Mouse (Mus musculus) limb, embryonic 12.5 days (tissue): ENCODE measurements around the gene Ifna15. TPM values are rescaled to one million over a fixed set of nuclear protein-coding genes. Genes with fewer than 3 reads are reported as not detected.
"Not testable (repeated sequence)": the region's sequence is repeated elsewhere in the genome, so short reads cannot be mapped to it uniquely, and the experiment has no call there.

Source experiments
- ATAC-seq: fragments of 200-750 bp; cut with Nextera tagmentation; 2 replicates; pipeline ENCODE4 v1.8.0; 2017; ENCODE audit warnings: low read depth, moderate TSS enrichment; ENCODE audit not compliant: insufficient number of reproducible peaks, insufficient read depth, low FRiP score, low TSS enrichment
- H3K27ac ChIP-seq: fragments of 300-500 bp; sonication (generic); 2 replicates; pipeline ENCODE4 v1.5.1; 2016; ENCODE audit warnings: mild to moderate bottlenecking, moderate library complexity
- H3K27me3 ChIP-seq: fragments of 300-500 bp; sonication (generic); 2 replicates; pipeline ENCODE4 v1.6.1; 2016; ENCODE audit warnings: mild to moderate bottlenecking, moderate library complexity
- H3K36me3 ChIP-seq: fragments of 300-500 bp; sonication (generic); 2 replicates; pipeline ENCODE4 v1.6.1; 2016; ENCODE audit warnings: mild to moderate bottlenecking, moderate library complexity
- H3K4me1 ChIP-seq: fragments of 300-500 bp; sonication (generic); replicated peaks from 2 replicates; pipeline ENCODE4 v1.6.1; 2016
- H3K4me2 ChIP-seq: fragments of 300-500 bp; sonication (generic); 2 replicates; pipeline ENCODE4 v1.6.1; 2016; ENCODE audit warnings: mild to moderate bottlenecking, moderate library complexity
- H3K4me3 ChIP-seq: fragments of 300-500 bp; sonication (generic); replicated peaks from 2 replicates; pipeline ENCODE4 v1.5.1; 2016; ENCODE audit warnings: mild to moderate bottlenecking
- H3K9ac ChIP-seq: fragments of 300-500 bp; sonication (generic); replicated peaks from 2 replicates; pipeline ENCODE4 v1.6.1; 2016; ENCODE audit warnings: mild to moderate bottlenecking, moderate library complexity
- H3K9me3 ChIP-seq: fragments of 300-500 bp; sonication (generic); 2 replicates; pipeline ENCODE4 v1.6.1; 2016; ENCODE audit warnings: mild to moderate bottlenecking, moderate library complexity
- WGBS: fragments of 180-500 bp; shearing (Covaris S2); methylation state at CpG from one replicate; pipeline ENCODE4 v1.1.7; 2016; 5-methylcytosine and 5-hydroxymethylcytosine counted together
- polyA plus RNA-seq: library from polyadenylated mRNA; unstranded; fragments of >200 nt; fragmentation: Nextera tagmentation; extraction: Ambion mirVana; gene quantifications from 2 replicates; pipeline ENCODE4 v1.2.1, GENCODE M21; 2016

The Ifna15 gene
- not detected in 2 replicates for polyA plus RNA-seq

DNA sequence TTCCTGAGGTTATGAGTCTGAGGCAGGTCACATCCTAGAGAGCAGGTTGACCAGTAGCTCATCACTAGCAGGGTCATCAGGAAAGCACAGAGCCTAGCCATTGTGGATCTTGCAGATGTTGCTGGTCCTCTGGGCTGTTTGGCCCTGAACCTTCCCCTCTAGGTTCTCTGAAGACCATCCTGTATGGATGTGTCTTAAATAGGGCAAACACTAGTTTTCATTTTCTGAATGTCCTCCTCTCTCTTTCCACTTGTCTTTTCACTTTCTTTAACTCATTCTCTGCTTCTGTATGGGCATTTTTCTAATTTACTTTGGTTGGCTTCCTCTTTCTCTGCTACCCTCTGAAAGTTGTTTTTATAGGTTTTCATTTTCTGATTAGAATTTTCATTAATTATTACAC, at the start of gene Ifna15:
Gene Ifna15 (minus strand): TSS at position 101 of the 400 bp plus-strand sequence.
- H3K4me3 ChIP-seq, H3K9me3 ChIP-seq, ATAC-seq, H3K4me2 ChIP-seq, H3K36me3 ChIP-seq, H3K27ac ChIP-seq, H3K9ac ChIP-seq, H3K27me3 ChIP-seq, H3K4me1 ChIP-seq: not testable (repeated sequence)

DNA sequence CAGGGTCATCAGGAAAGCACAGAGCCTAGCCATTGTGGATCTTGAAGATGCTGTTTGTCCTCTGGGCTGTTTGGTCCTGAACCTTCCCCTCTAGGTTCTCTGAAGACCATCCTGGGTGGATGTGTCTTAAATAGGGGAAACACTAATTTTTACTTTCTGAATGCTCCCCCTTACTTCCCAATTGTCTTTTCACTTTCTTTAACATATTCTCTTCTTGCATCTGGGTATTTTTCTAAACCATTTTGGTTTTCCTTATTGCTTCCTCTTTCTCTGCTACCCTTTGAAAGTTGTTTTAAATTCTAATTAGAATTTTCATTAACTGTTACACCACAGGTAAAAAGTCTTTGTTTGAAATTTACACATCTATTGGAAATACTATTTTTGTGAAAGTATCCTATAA, 45.2 kb upstream of the Ifna15 start, which contains the start of gene Ifna12:
Gene Ifna12 (minus strand): TSS at position 101 of the 400 bp plus-strand sequence.
- H3K36me3 ChIP-seq, result no peaks in the 10 kb centered on the region
- no peaks in the 10 kb centered on the region for H3K4me1 ChIP-seq
- no peak within 1 kb of the TSS for H3K4me3 ChIP-seq
- H3K9ac ChIP-seq, result no peak within 1 kb of the TSS
- H3K27ac ChIP-seq, result no peak within 1 kb of the TSS
- H3K4me2 ChIP-seq, result no peak within 1 kb of the TSS
- no peaks in the 10 kb centered on the region for H3K9me3 ChIP-seq
- ATAC-seq, result no peak
- H3K27me3 ChIP-seq, result no peaks in the 10 kb centered on the region

DNA sequence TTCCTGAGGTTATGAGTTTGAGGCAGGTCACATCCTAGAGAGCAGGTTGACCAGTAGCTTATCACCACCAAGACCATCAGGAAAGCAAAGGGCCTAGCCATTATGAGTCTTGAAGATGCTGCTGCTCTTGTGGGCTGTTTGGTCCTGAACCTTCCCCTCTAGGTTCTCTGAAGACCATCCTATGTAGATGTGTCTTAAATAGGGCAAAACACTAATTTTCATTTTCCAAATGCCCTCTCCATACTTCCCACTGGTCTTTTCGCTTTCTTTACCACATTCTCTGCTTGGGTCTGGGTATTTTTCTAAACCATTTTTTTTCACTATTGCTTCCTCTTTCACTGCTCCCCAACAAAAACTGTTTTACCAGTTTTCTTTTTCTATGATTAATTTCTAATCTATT, 34.2 kb upstream of the Ifna15 start, which contains the start of gene Ifna9:
Gene Ifna9 (minus strand): TSS at position 101 of the 400 bp plus-strand sequence.
- H3K4me2 ChIP-seq, result no peak within 1 kb of the TSS
- H3K9ac ChIP-seq, result no peak within 1 kb of the TSS
- H3K27me3 ChIP-seq, result no peaks in the 10 kb centered on the region
- no peak for ATAC-seq
- WGBS, result 90% methylated on average over 1 of the region's 1 CpGs
- H3K4me1 ChIP-seq, result no peaks in the 10 kb centered on the region
- H3K4me3 ChIP-seq, result no peak within 1 kb of the TSS
- H3K36me3 ChIP-seq, result no peaks in the 10 kb centered on the region
- no peaks in the 10 kb centered on the region for H3K9me3 ChIP-seq
- no peak within 1 kb of the TSS for H3K27ac ChIP-seq

DNA sequence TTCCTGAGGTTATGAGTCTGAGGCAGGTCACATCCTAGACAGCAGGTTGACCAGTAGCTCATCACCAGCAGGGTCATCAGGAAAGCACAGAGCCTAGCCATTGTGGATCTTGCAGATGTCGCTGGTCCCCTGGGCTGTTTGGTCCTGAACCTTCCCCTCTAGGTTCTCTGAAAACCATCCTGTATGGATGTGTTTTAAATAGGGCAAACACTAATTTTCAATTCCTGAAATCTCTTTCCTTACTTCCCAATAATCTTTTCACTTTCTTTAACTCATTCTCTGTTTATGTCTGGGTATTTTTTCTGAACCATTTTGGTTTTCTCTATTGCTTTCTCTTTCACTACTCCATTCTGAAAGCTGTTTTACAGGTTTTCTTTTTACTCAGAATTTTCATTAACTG, 13.7 kb upstream of the Ifna15 start, which contains the start of gene Ifna14:
Gene Ifna14 (minus strand): TSS at position 101 of the 400 bp plus-strand sequence.
- Histone ChIP-seq H3K27ac (no peak within 1 kb of the TSS), H3K9ac (no peak within 1 kb of the TSS), H3K4me3 (no peak within 1 kb of the TSS), H3K27me3 (no peaks in the 10 kb centered on the region), H3K4me1 (no peaks in the 10 kb centered on the region), H3K36me3 (no peaks in the 10 kb centered on the region), H3K9me3 (no peaks in the 10 kb centered on the region), H3K4me2 (no peak within 1 kb of the TSS)
- ATAC-seq, result no peak
- 63% methylated on average over 1 of the region's 1 CpGs for WGBS

DNA sequence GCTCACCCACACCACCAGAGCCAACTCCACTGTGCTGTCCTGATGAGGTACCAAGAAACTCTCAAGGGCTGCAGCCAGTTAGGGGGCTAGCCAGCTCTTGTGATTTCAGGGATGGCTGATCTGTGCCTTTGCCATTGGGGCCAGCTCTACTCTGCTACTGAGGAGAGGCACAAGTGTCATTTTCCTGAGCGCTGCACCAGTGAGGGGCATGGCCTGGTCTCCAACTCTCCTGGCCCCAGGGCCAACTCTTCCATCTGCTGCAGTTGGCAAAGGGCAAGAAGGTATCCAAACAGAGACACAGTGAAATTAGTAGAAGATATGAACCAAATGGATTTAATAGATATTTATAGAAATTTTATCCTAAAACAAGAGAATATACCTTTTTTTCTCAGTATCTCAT, 3.7 kb upstream of the Ifna15 start:
- no peak overlapping the region for H3K9ac ChIP-seq
- no peaks in the 10 kb centered on the region for H3K9me3 ChIP-seq
- H3K4me1 ChIP-seq, result no peaks in the 10 kb centered on the region
- no peak for ATAC-seq
- H3K27ac ChIP-seq, result no peak overlapping the region
- H3K4me2 ChIP-seq, result no peak overlapping the region
- no peak overlapping the region for H3K4me3 ChIP-seq
- no peaks in the 10 kb centered on the region for H3K36me3 ChIP-seq
- H3K27me3 ChIP-seq, result no peaks in the 10 kb centered on the region
- WGBS, result 95% methylated on average over 1 of the region's 1 CpGs

DNA sequence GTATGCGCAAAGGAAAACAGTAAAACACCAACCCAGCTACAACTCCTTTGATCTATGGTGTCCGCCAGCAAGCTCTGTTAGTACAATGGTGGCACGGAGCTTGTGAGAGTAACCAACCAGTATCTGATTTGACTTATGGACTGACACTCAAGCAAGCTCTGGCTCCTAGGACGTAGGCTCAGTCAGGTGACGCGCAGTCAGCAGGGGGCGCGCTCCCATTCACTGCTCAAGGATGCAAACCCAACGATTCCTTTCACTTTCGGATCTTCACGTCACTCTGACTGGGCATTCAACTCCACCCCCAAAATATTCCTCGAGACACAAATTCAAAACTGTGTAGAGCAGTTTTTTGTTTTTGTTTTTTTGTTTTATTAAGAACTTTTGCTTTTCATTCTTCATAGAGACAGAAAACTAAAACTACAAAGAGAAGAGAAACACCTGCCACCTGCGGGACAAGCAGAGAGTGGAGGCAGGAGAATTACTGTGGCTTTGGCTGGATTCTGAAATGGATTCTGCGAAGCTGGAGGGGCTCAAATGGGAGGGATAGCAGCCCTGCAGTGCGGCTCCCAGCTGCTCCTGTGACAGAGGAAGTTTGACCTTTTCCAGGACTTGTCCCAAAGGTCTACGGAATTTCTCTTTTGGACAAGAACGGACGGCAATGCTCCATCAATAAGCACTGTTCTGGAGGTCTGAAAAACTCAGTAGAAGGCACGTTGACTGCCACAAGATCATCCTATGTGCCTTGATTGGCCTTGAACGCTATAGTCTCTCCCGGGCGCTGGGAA, 7.7 kb downstream of the Ifna15 start:
- peak; percentile 73; the same call in 1 of the 2 replicates for ATAC-seq
- no peaks in the 10 kb centered on the region; the same call in 1 of the 2 replicates for H3K4me1 ChIP-seq
- no peak overlapping the region for H3K27ac ChIP-seq
- H3K4me3 ChIP-seq, result peak overlapping the region; percentile 24
- no peak overlapping the region for H3K9ac ChIP-seq
- no peaks in the 10 kb centered on the region for H3K36me3 ChIP-seq
- no peaks in the 10 kb centered on the region for H3K9me3 ChIP-seq
- 33% methylated on average over 22 of the region's 22 CpGs for WGBS
- peak overlapping the region; percentile 51 for H3K4me2 ChIP-seq
- no peaks in the 10 kb centered on the region for H3K27me3 ChIP-seq

DNA sequence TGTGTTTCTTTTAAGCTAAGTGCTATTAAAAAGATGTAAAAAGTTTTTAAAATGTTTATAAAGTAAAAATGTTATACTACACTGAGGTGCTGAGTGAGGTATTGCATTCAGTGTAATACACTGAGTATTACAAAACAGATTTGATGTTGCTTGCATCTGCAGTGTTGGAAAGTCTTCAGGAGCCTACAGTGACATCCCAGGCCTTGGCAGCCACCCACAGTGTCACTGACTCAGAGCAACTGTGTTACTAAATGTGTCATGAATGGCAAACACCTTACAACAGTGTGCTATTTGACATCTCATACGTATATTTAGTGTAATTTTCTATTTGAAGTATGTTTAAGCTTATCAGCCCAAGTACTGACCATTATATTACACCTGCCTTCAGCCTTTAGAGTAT, 10.1 kb downstream of the Ifna15 start:
- Histone ChIP-seq H3K4me2 (no peak overlapping the region), H3K4me1 (no peaks in the 10 kb centered on the region; the same call in 1 of the 2 replicates), H3K9me3 (no peaks in the 10 kb centered on the region), H3K27ac (no peak overlapping the region), H3K27me3 (no peaks in the 10 kb centered on the region), H3K9ac (no peak overlapping the region), H3K36me3 (no peaks in the 10 kb centered on the region), H3K4me3 (no peak overlapping the region)
- ATAC-seq, result no peak
- WGBS, result 81% methylated on average over 1 of the region's 1 CpGs

DNA sequence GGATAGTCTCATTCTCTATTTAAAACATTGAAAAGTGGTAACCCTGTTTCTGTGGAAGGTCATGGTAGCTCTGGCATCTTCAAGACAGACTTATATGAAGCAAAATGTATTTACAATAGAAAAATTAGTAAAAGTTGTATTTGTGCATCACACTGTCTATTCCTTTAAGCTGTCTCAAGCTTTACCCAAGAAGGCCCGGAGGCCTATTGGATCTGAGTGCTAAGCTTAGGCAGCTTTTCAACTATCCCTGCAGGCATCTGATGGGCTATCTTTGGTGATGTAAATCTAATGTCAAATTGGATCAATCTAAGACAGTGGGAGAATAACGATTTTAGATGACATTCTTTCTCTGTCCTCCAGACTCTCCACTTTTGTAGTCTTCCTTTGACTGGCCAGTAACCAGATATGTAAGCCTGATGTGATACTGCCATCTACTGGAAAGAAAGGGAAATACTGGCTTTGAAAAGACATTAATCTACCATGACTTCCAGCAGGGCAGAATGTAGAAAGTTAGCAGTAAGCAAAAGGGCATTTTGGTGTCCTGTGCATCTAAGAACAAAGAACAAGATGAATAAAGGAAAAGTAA, 14.3 kb downstream of the Ifna15 start:
- Histone ChIP-seq H3K27ac (no peak overlapping the region), H3K36me3 (no peaks in the 10 kb centered on the region), H3K4me2 (no peak overlapping the region), H3K4me1 (no peaks in the 10 kb centered on the region), H3K27me3 (no peaks in the 10 kb centered on the region), H3K4me3 (no peak overlapping the region), H3K9me3 (no peaks in the 10 kb centered on the region), H3K9ac (no peak overlapping the region)
- ATAC-seq, result peak; percentile 63; the same call in 1 of the 2 replicates
- WGBS, result 47% methylated on average over 2 of the region's 2 CpGs

DNA sequence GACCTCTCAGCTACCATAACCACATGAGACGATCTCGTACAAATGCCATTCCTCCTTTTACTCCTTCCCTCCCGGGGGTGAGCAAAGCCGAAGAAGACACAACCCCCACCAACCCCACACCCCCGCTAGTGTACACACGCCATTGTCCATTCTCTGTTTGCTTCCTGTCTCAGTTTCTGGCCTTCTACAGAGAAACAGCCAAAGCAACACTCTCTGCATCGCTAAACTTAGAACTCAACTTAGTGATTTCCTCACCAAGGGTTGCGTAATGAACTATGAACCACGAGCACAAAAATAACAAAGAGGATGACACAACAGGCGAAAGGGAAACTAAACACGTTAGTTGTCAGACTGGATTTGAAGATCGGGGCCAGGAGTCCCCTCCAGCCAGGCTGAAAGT, 20.7 kb downstream of the Ifna15 start:
- WGBS, result 85% methylated on average over 12 of the region's 12 CpGs
- H3K27ac ChIP-seq, result no peak overlapping the region
- no peaks in the 10 kb centered on the region for H3K27me3 ChIP-seq
- no peak overlapping the region for H3K9ac ChIP-seq
- no peak overlapping the region for H3K4me3 ChIP-seq
- H3K4me1 ChIP-seq, result no peaks in the 10 kb centered on the region
- H3K9me3 ChIP-seq, result no peaks in the 10 kb centered on the region
- H3K36me3 ChIP-seq, result no peaks in the 10 kb centered on the region
- H3K4me2 ChIP-seq, result no peak overlapping the region
- ATAC-seq, result no peak

DNA sequence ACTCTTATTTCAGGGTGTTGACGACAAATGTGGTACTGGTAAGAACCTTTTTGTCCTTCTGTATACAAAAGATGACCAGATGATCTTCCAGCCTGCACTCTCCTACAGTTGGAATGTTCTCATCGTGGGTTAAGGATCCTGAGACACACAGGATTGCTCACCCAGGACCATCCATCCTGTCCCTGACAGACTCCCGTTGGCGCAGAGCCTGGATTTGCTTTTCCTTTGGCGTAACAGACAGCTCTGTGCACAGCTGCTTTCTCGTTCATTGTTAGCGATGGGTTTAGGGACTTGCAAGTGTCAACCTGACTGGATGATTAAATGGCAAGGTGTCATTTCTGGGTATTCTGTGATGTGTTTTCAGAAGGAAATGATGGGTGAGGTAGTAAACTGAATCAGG, 21.4 kb downstream of the Ifna15 start:
- Histone ChIP-seq H3K27me3 (no peaks in the 10 kb centered on the region), H3K36me3 (no peaks in the 10 kb centered on the region), H3K4me1 (no peaks in the 10 kb centered on the region), H3K9ac (no peak overlapping the region), H3K4me2 (no peak overlapping the region), H3K4me3 (no peak overlapping the region), H3K9me3 (no peaks in the 10 kb centered on the region), H3K27ac (no peak overlapping the region)
- no peak for ATAC-seq
- 73% methylated on average over 7 of the region's 7 CpGs for WGBS

DNA sequence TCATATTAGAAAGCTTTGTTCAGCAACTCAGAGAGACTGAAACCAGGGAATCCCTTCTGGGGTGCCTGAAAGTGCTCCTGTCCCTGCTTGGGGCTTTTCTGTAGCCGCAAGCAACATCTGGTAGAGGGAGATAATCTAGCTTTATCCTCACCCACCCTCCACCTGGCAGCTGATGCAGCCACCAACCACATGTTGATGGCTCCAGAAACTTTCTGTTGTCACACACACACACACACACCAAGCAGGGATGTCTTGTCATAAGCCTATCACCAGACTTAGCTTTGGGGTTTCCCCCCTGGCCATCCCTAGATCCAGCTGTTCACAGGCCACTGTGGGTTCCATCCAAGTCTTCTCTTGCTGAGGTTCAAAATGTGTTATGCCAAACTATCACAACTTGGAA, 22.3 kb downstream of the Ifna15 start:
- Histone ChIP-seq H3K36me3 (no peaks in the 10 kb centered on the region), H3K4me3 (no peak overlapping the region), H3K4me1 (no peaks in the 10 kb centered on the region), H3K9me3 (no peaks in the 10 kb centered on the region), H3K9ac (no peak overlapping the region), H3K4me2 (no peak overlapping the region), H3K27ac (no peak overlapping the region), H3K27me3 (no peaks in the 10 kb centered on the region)
- no peak for ATAC-seq
- 79% methylated on average over 1 of the region's 1 CpGs for WGBS
